Mouse (Mus musculus): ENCODE results near the gene Nfkb1.

DNA sequence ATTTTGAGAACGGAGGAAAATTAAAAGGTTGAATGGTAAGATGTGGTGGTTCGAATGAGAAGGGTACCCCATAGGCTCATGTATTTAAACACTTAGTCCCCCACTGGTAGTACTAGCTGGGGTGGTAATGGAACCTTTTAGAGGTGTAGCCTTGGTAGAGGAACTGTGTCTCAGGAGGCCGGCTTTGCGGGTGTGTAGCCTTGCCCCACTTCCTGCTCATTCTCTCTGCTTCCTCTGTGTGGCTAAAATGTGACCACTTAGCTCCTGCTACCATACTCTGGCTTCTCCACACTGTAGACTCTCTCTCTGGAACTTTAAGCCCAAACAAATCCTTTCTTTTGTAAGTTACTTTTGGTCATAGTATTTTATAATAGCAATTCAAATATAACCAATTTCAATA, 126.0 kb downstream of the Nfkb1 start:
- TF ChIP-seq CTCF (IDR thresholded peaks at IDR 0.05 in 2 of 3, conservative IDR thresholded peaks at IDR 0.05 in 1 of 3; ENCODE audit: control insufficient read depth in 1 of 3, insufficient read depth in 1 of 3, low read depth in 2 of 3, low read length in 3 of 3, poor library complexity in 1 of 3, severe bottlenecking in 1 of 3) (no peak), POLR2A (IDR thresholded peaks at IDR 0.05; ENCODE audit: control insufficient read depth in 1 of 2, insufficient read depth in 1 of 2, low read depth in 1 of 2, low read length in 2 of 2, poor library complexity in 1 of 2) (no peak), ZC3H11A (IDR thresholded peaks at IDR 0.05; ENCODE audit: low read depth, low read length) (no peak), BHLHE40 (IDR thresholded peaks at IDR 0.05; ENCODE audit: borderline replicate concordance, low read depth, low read length) (no peak), NRF1 (IDR thresholded peaks at IDR 0.05; ENCODE audit: insufficient read depth, low read depth, low read length, poor library complexity, severe bottlenecking) (no peak), UBTF (IDR thresholded peaks at IDR 0.05; ENCODE audit: borderline replicate concordance, insufficient read depth, low read depth, low read length) (no peak), CHD2 (IDR thresholded peaks at IDR 0.05; ENCODE audit: low read length) (no peak), HCFC1 (IDR thresholded peaks at IDR 0.05; ENCODE audit: low read depth, low read length) (no peak), JUND (IDR thresholded peaks at IDR 0.05; ENCODE audit: low read depth, low read length) (no peak), KAT2A (conservative IDR thresholded peaks at IDR 0.05; ENCODE audit: low read depth, low read length) (no peak), RAD21 (IDR thresholded peaks at IDR 0.05; ENCODE audit: low read depth, low read length) (no peak), ELF1 (IDR thresholded peaks at IDR 0.05; ENCODE audit: low read depth, low read length) (no peak)

All from MEL (cell line).